Mouse (Mus musculus): ENCODE data around the gene Pex14. TPM values are rescaled to one million over a fixed set of nuclear protein-coding genes. Genes with fewer than 3 reads are reported as not detected.
A peak's percentile ranks its signal among the peaks of the same experiment; 100 is the strongest.

Pex14 gene
- polyA plus RNA-seq, 1 experiment from 2014 or later, result 34.7 TPM

GRCm38 (mm10) chr4:149098571-149098970 lies 1.1 kb downstream of the Pex14 start:
- Histone ChIP-seq H3K27me3 (replicated peaks) (no peaks in the 10 kb centered on the region), H3K36me3 (peaks cover 11% of the 10 kb centered on the region), H3K27ac (peak overlapping the region; percentile 52), H3K4me3 (peak overlapping the region; percentile 97), H3K9ac (peak overlapping the region; percentile 92), H3K9me3 (replicated peaks) (no peaks in the 10 kb centered on the region), H3K4me2 (peak overlapping the region; percentile 88), H3K4me1 (peaks cover 38% of the 10 kb centered on the region)
- WGBS (ENCODE audit: insufficient replicate concordance), result 8% methylated on average over 11 of the region's 11 CpGs
- ATAC-seq, result no peak

GRCm38 (mm10) chr4:149097956-149098355 lies 1.7 kb downstream of the Pex14 start:
- Histone ChIP-seq H3K4me1 (peaks cover 38% of the 10 kb centered on the region), H3K27ac (peak overlapping the region; percentile 52; the same call in 1 of the 2 replicates), H3K4me3 (peak overlapping the region; percentile 97), H3K27me3 (replicated peaks) (no peaks in the 10 kb centered on the region), H3K9me3 (replicated peaks) (no peaks in the 10 kb centered on the region), H3K4me2 (peak overlapping the region; percentile 88), H3K36me3 (peaks cover 16% of the 10 kb centered on the region), H3K9ac (no peak overlapping the region)
- 57% methylated on average over 3 of the region's 3 CpGs for WGBS (ENCODE audit: insufficient replicate concordance)
- no peak for ATAC-seq

- Histone ChIP-seq H3K4me3 (no peak overlapping the region), H3K27me3 (replicated peaks) (no peaks in the 10 kb centered on the region), H3K4me1 (peaks cover 24% of the 10 kb centered on the region), H3K4me2 (no peak overlapping the region), H3K9me3 (replicated peaks) (no peaks in the 10 kb centered on the region), H3K27ac (no peak overlapping the region), H3K36me3 (peaks cover 33% of the 10 kb centered on the region), H3K9ac (no peak overlapping the region)
- no peak for ATAC-seq
- WGBS (ENCODE audit: insufficient replicate concordance), result 69% methylated on average over 8 of the region's 8 CpGs
These were observed 8.3 kb downstream of the Pex14 start for GRCm38 (mm10) chr4:149091364-149091763.

GRCm38 (mm10) chr4:149085381-149085780 lies 14.3 kb downstream of the Pex14 start:
- no peak for ATAC-seq
- H3K4me3 ChIP-seq, result no peak overlapping the region
- no peaks in the 10 kb centered on the region for H3K27me3 ChIP-seq (replicated peaks)
- no peak overlapping the region for H3K27ac ChIP-seq
- H3K36me3 ChIP-seq, result peaks cover 4% of the 10 kb centered on the region; the same call in 1 of the 2 replicates
- 75% methylated on average over 5 of the region's 5 CpGs for WGBS (ENCODE audit: insufficient replicate concordance)
- H3K9ac ChIP-seq, result no peak overlapping the region
- H3K4me2 ChIP-seq, result no peak overlapping the region
- H3K9me3 ChIP-seq (replicated peaks), result no peaks in the 10 kb centered on the region
- H3K4me1 ChIP-seq, result peaks cover 10% of the 10 kb centered on the region; the same call in 1 of the 2 replicates

GRCm38 (mm10) chr4:149081528-149081927 lies 18.1 kb downstream of the Pex14 start:
- no peak overlapping the region for H3K9ac ChIP-seq
- 81% methylated on average over 17 of the region's 17 CpGs for WGBS (ENCODE audit: insufficient replicate concordance)

GRCm38 (mm10) chr4:149080111-149080510 lies 19.6 kb downstream of the Pex14 start:
- WGBS (ENCODE audit: insufficient replicate concordance), result 80% methylated on average over 8 of the region's 8 CpGs

More at GRCm38 (mm10) chr4:149081528-149081927, 18.1 kb downstream of the Pex14 start:
- 0 out of 2 replicates have a peak, but pooled peaks have one; percentile 49 for ATAC-seq
- H3K4me3 ChIP-seq, result no peak overlapping the region
- H3K4me1 ChIP-seq, result peaks cover 17% of the 10 kb centered on the region
- H3K9me3 ChIP-seq (replicated peaks), result no peaks in the 10 kb centered on the region
- no peaks in the 10 kb centered on the region for H3K27me3 ChIP-seq (replicated peaks)
- peaks cover 3% of the 10 kb centered on the region; the same call in 1 of the 2 replicates for H3K36me3 ChIP-seq
- H3K27ac ChIP-seq, result no peak overlapping the region
- no peak overlapping the region for H3K4me2 ChIP-seq

GRCm38 (mm10) chr4:149079629-149080028 lies 20.0 kb downstream of the Pex14 start:
- Histone ChIP-seq H3K9ac (no peak overlapping the region), H3K4me2 (no peak overlapping the region), H3K36me3 (peaks cover 15% of the 10 kb centered on the region), H3K27me3 (replicated peaks) (no peaks in the 10 kb centered on the region), H3K9me3 (replicated peaks) (no peaks in the 10 kb centered on the region), H3K27ac (no peak overlapping the region), H3K4me1 (peaks cover 27% of the 10 kb centered on the region), H3K4me3 (no peak overlapping the region)
- no peak for ATAC-seq
- 66% methylated on average over 6 of the region's 6 CpGs for WGBS (ENCODE audit: insufficient replicate concordance)

More at GRCm38 (mm10) chr4:149080111-149080510, 19.6 kb downstream of the Pex14 start:
- Histone ChIP-seq H3K4me1 (peaks cover 27% of the 10 kb centered on the region), H3K4me2 (no peak overlapping the region), H3K36me3 (peaks cover 10% of the 10 kb centered on the region), H3K27me3 (replicated peaks) (no peaks in the 10 kb centered on the region), H3K27ac (no peak overlapping the region), H3K9me3 (replicated peaks) (no peaks in the 10 kb centered on the region), H3K9ac (no peak overlapping the region), H3K4me3 (no peak overlapping the region)
- no peak for ATAC-seq

- 49% methylated on average over 4 of the region's 4 CpGs for WGBS (ENCODE audit: insufficient replicate concordance)
- no peak for ATAC-seq
- no peak overlapping the region for H3K27ac ChIP-seq
- no peaks in the 10 kb centered on the region for H3K9me3 ChIP-seq (replicated peaks)
- no peaks in the 10 kb centered on the region for H3K27me3 ChIP-seq (replicated peaks)
- H3K9ac ChIP-seq, result no peak overlapping the region
- H3K4me2 ChIP-seq, result no peak overlapping the region
- peaks cover 21% of the 10 kb centered on the region for H3K36me3 ChIP-seq
- peaks cover 27% of the 10 kb centered on the region for H3K4me1 ChIP-seq
- H3K4me3 ChIP-seq, result no peak overlapping the region
These were observed 21.4 kb downstream of the Pex14 start for GRCm38 (mm10) chr4:149078261-149078660.

- ATAC-seq, result peak; percentile 46
- no peak overlapping the region for H3K4me2 ChIP-seq
- peaks cover 38% of the 10 kb centered on the region for H3K36me3 ChIP-seq
- WGBS (ENCODE audit: insufficient replicate concordance), result 36% methylated on average over 10 of the region's 10 CpGs
- H3K4me3 ChIP-seq, result no peak overlapping the region
- no peaks in the 10 kb centered on the region for H3K9me3 ChIP-seq (replicated peaks)
- no peaks in the 10 kb centered on the region for H3K27me3 ChIP-seq (replicated peaks)
- no peak overlapping the region for H3K9ac ChIP-seq
- H3K4me1 ChIP-seq, result peaks cover 22% of the 10 kb centered on the region
- H3K27ac ChIP-seq, result 0 out of 2 replicates have a peak overlapping the region, but pooled peaks have one; percentile 4
These were observed 23.7 kb downstream of the Pex14 start for GRCm38 (mm10) chr4:149075871-149076575.

- Histone ChIP-seq H3K36me3 (peaks cover 37% of the 10 kb centered on the region), H3K27ac (no peak overlapping the region), H3K27me3 (replicated peaks) (no peaks in the 10 kb centered on the region), H3K4me2 (no peak overlapping the region), H3K9me3 (replicated peaks) (no peaks in the 10 kb centered on the region), H3K4me1 (peaks cover 25% of the 10 kb centered on the region), H3K4me3 (no peak overlapping the region), H3K9ac (no peak overlapping the region)
- ATAC-seq, result no peak
- WGBS (ENCODE audit: insufficient replicate concordance), result 89% methylated on average over 13 of the region's 13 CpGs
These were observed 24.6 kb downstream of the Pex14 start for GRCm38 (mm10) chr4:149075073-149075472.

- Histone ChIP-seq H3K4me2 (no peak overlapping the region), H3K36me3 (peaks cover 41% of the 10 kb centered on the region), H3K4me3 (no peak overlapping the region), H3K27ac (no peak overlapping the region), H3K9ac (no peak overlapping the region), H3K4me1 (peaks cover 17% of the 10 kb centered on the region), H3K27me3 (replicated peaks) (no peaks in the 10 kb centered on the region), H3K9me3 (replicated peaks) (no peaks in the 10 kb centered on the region)
- WGBS (ENCODE audit: insufficient replicate concordance), result 66% methylated on average over 22 of the region's 22 CpGs
- 0 out of 2 replicates have a peak, but pooled peaks have one; percentile 36 for ATAC-seq
These were observed 32.8 kb downstream of the Pex14 start for GRCm38 (mm10) chr4:149066672-149067551.
